Mouse (Mus musculus) testis, adult 2 months (tissue): Measurements from ENCODE around the gene Cfap57.

ENCODE experiments used
- CTCF ChIP-seq: fragments of 200-500 bp; IDR thresholded peaks from 2 replicates; pipeline ENCODE4 v1.5.1; 2012; ENCODE audit warnings: low read depth, mild to moderate bottlenecking, inconsistent platforms, low read length, moderate library complexity; ENCODE audit not compliant: control insufficient read depth, insufficient read depth, insufficient replicate concordance
- POLR2A ChIP-seq: fragments of 200-500 bp; IDR thresholded peaks from 2 replicates; pipeline ENCODE4 v1.6.1; 2012; ENCODE audit warnings: low read depth, mild to moderate bottlenecking, inconsistent platforms, low read length, moderate library complexity; ENCODE audit not compliant: control insufficient read depth

DNA sequence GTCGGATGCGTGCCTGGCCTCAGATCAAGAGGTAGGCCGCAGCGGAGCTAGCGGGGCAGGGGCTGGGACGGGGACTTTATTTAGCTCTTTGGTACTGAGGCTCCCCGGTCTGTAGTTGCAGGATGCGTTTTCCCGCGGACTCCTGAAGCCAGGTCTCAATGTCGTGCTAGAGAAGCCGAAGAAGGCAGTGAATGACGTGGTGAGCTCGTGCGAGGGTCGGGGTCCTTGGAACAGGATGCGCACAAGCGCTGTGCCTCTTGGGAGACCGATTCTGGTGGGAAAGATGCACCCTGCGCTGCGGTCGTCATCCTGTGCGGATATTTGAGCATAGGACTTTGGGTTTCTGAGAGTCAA is 367 bp upstream of the Cfap57 start:
- TF ChIP-seq POLR2A (no peak; the same call in 1 of the 2 replicates), CTCF (no peak)
